Mouse (Mus musculus) intestine, embryonic 16.5 days (tissue): Measurements from ENCODE around the gene Setd5. TPM values are rescaled to one million over a fixed set of nuclear protein-coding genes. Genes with fewer than 3 reads are reported as not detected.

Experiments
- ATAC-seq: fragments of 200-750 bp; cut with Nextera tagmentation; 2 replicates; pipeline ENCODE4 v1.8.0; 2017; ENCODE audit warnings: moderate TSS enrichment, moderate library complexity
- H3K27ac ChIP-seq: fragments of 300-500 bp; sonication (generic); 2 replicates; pipeline ENCODE4 v1.5.1; 2014; ENCODE audit warnings: mild to moderate bottlenecking, low read length
- H3K27me3 ChIP-seq: fragments of 300-500 bp; sonication (generic); replicated peaks from 2 replicates; pipeline ENCODE4 v1.6.1; 2014; ENCODE audit warnings: low read length, control low read depth, mixed read lengths; ENCODE audit not compliant: control insufficient read depth, insufficient read depth
- H3K36me3 ChIP-seq: fragments of 300-500 bp; sonication (generic); 2 replicates; pipeline ENCODE4 v1.6.1; 2014; ENCODE audit warnings: low read length, control low read depth; ENCODE audit not compliant: control insufficient read depth, insufficient read depth
- H3K4me1 ChIP-seq: fragments of 300-500 bp; sonication (generic); 2 replicates; pipeline ENCODE4 v1.6.1; 2014; ENCODE audit warnings: low read length, control low read depth, mixed read lengths; ENCODE audit not compliant: control insufficient read depth, insufficient read depth
- H3K4me2 ChIP-seq: fragments of 300-500 bp; sonication (generic); 2 replicates; pipeline ENCODE4 v1.6.1; 2014; ENCODE audit warnings: low read depth, low read length, control low read depth
- H3K4me3 ChIP-seq: fragments of 300-500 bp; sonication (generic); 2 replicates; pipeline ENCODE4 v1.5.1; 2014; ENCODE audit warnings: mild to moderate bottlenecking, low read length
- H3K9ac ChIP-seq: fragments of 300-500 bp; sonication (generic); 2 replicates; pipeline ENCODE4 v1.6.1; 2014; ENCODE audit warnings: low read depth, low read length
- H3K9me3 ChIP-seq: fragments of 300-500 bp; sonication (generic); 2 replicates; pipeline ENCODE4 v1.6.1; 2016; ENCODE audit warnings: low read length, control low read depth; ENCODE audit not compliant: control insufficient read depth
- WGBS: fragments of 180-500 bp; shearing (Covaris S2); extraction: QIAGEN DNeasy Blood & Tissue Kit; methylation state at CpG from one replicate; pipeline ENCODE4 v1.1.7; 2014; 5-methylcytosine and 5-hydroxymethylcytosine counted together
- polyA plus RNA-seq: library from polyadenylated mRNA; unstranded; fragments of >200 nt; fragmentation: Nextera tagmentation; extraction: Ambion mirVana; gene quantifications from 2 replicates; pipeline ENCODE4 v1.2.1, GENCODE M21; 2015

The Setd5 gene
- polyA plus RNA-seq, 1 experiment from 2014 or later: 61.2 TPM

GRCm38 (mm10) chr6:113169852-113170251 lies 92.7 kb downstream of the Setd5 start:
- no peak for ATAC-seq
- no peak overlapping the region for H3K4me2 ChIP-seq
- 72% methylated on average over 3 of the region's 3 CpGs for WGBS
- H3K4me1 ChIP-seq: 0 out of 2 replicates have a peak, but pooled peaks cover 6% of the 10 kb centered on the region
- no peak overlapping the region for H3K4me3 ChIP-seq
- H3K9me3 ChIP-seq: no peaks in the 10 kb centered on the region
- no peaks in the 10 kb centered on the region for H3K27me3 ChIP-seq
- no peak overlapping the region for H3K27ac ChIP-seq
- no peak overlapping the region for H3K9ac ChIP-seq
- H3K36me3 ChIP-seq: no peaks in the 10 kb centered on the region

GRCm38 (mm10) chr6:113170651-113171050 lies 93.5 kb downstream of the Setd5 start:
- ATAC-seq: no peak
- WGBS: 92% methylated on average over 8 of the region's 8 CpGs
- H3K36me3 ChIP-seq: no peaks in the 10 kb centered on the region

GRCm38 (mm10) chr6:113172011-113172410 lies 94.8 kb downstream of the Setd5 start:
- H3K36me3 ChIP-seq: no peaks in the 10 kb centered on the region
- no peak overlapping the region for H3K4me3 ChIP-seq
- no peak for ATAC-seq
- 0 out of 2 replicates have a peak, but pooled peaks cover 3% of the 10 kb centered on the region for H3K4me1 ChIP-seq
- no peak overlapping the region for H3K9ac ChIP-seq
- H3K9me3 ChIP-seq: no peaks in the 10 kb centered on the region
- H3K27ac ChIP-seq: no peak overlapping the region
- H3K4me2 ChIP-seq: no peak overlapping the region
- H3K27me3 ChIP-seq: no peaks in the 10 kb centered on the region

More at GRCm38 (mm10) chr6:113170651-113171050, 93.5 kb downstream of the Setd5 start:
- Histone ChIP-seq H3K4me2 (no peak overlapping the region), H3K4me3 (no peak overlapping the region), H3K9me3 (no peaks in the 10 kb centered on the region), H3K27me3 (no peaks in the 10 kb centered on the region), H3K9ac (no peak overlapping the region), H3K27ac (no peak overlapping the region), H3K4me1 (0 out of 2 replicates have a peak, but pooled peaks cover 6% of the 10 kb centered on the region)

- Histone ChIP-seq H3K4me3 (no peak overlapping the region), H3K9ac (no peak overlapping the region), H3K27me3 (no peaks in the 10 kb centered on the region), H3K9me3 (no peaks in the 10 kb centered on the region), H3K36me3 (no peaks in the 10 kb centered on the region), H3K4me1 (0 out of 2 replicates have a peak, but pooled peaks cover under 1% of the 10 kb centered on the region), H3K27ac (no peak overlapping the region), H3K4me2 (no peak overlapping the region)
- no peak for ATAC-seq
- 53% methylated on average over 1 of the region's 1 CpGs for WGBS
These were observed 95.4 kb downstream of the Setd5 start for GRCm38 (mm10) chr6:113172568-113172967.

- no peaks in the 10 kb centered on the region for H3K36me3 ChIP-seq
- ATAC-seq: no peak
- WGBS: 83% methylated on average over 3 of the region's 3 CpGs
- H3K9me3 ChIP-seq: no peaks in the 10 kb centered on the region
- H3K9ac ChIP-seq: no peak overlapping the region
- no peak overlapping the region for H3K27ac ChIP-seq
- H3K27me3 ChIP-seq: no peaks in the 10 kb centered on the region
- no peak overlapping the region for H3K4me3 ChIP-seq
- H3K4me1 ChIP-seq: no peaks in the 10 kb centered on the region
- no peak overlapping the region for H3K4me2 ChIP-seq
These were observed 98.3 kb downstream of the Setd5 start for GRCm38 (mm10) chr6:113175469-113175868.

GRCm38 (mm10) chr6:113176613-113177012 lies 99.4 kb downstream of the Setd5 start:
- no peaks in the 10 kb centered on the region for H3K36me3 ChIP-seq
- H3K27me3 ChIP-seq: no peaks in the 10 kb centered on the region
- H3K4me1 ChIP-seq: no peaks in the 10 kb centered on the region
- no peak for ATAC-seq
- no peaks in the 10 kb centered on the region for H3K9me3 ChIP-seq
- no peak overlapping the region for H3K4me3 ChIP-seq
- H3K4me2 ChIP-seq: no peak overlapping the region
- H3K27ac ChIP-seq: no peak overlapping the region
- WGBS: 81% methylated on average over 8 of the region's 8 CpGs
- no peak overlapping the region for H3K9ac ChIP-seq

- no peak overlapping the region for H3K4me3 ChIP-seq
- WGBS: 25% methylated on average over 14 of the region's 14 CpGs
- no peaks in the 10 kb centered on the region for H3K27me3 ChIP-seq
- no peak overlapping the region for H3K4me2 ChIP-seq
- H3K36me3 ChIP-seq: no peaks in the 10 kb centered on the region
- H3K4me1 ChIP-seq: no peaks in the 10 kb centered on the region
- no peaks in the 10 kb centered on the region for H3K9me3 ChIP-seq
- no peak overlapping the region for H3K9ac ChIP-seq
- H3K27ac ChIP-seq: no peak overlapping the region
- no peak for ATAC-seq
These were observed 101.4 kb downstream of the Setd5 start for GRCm38 (mm10) chr6:113178286-113179194.

- no peak for ATAC-seq
- H3K9ac ChIP-seq: no peak overlapping the region
- 53% methylated on average over 4 of the region's 4 CpGs for WGBS
- no peak overlapping the region for H3K4me2 ChIP-seq
- no peaks in the 10 kb centered on the region for H3K9me3 ChIP-seq
- H3K4me1 ChIP-seq: no peaks in the 10 kb centered on the region
- H3K27ac ChIP-seq: no peak overlapping the region
- no peaks in the 10 kb centered on the region for H3K36me3 ChIP-seq
- no peaks in the 10 kb centered on the region for H3K27me3 ChIP-seq
- no peak overlapping the region for H3K4me3 ChIP-seq
These were observed 102.1 kb downstream of the Setd5 start for GRCm38 (mm10) chr6:113179195-113179733.

- Histone ChIP-seq H3K9ac (no peak overlapping the region), H3K4me1 (no peaks in the 10 kb centered on the region), H3K27ac (no peak overlapping the region), H3K4me2 (no peak overlapping the region), H3K27me3 (no peaks in the 10 kb centered on the region), H3K36me3 (no peaks in the 10 kb centered on the region), H3K9me3 (no peaks in the 10 kb centered on the region), H3K4me3 (no peak overlapping the region)
- 60% methylated on average over 9 of the region's 9 CpGs for WGBS
- ATAC-seq: no peak
These were observed 107.0 kb downstream of the Setd5 start for GRCm38 (mm10) chr6:113184163-113184562.
